Mouse (Mus musculus): ENCODE measurements around the gene Ntm.

Gene Ntm

GRCm38 (mm10) chr9:29472226-29472625 lies 490.7 kb downstream of the Ntm start:
- DNase-seq (ENCODE audit: low spot score): no peak

- DNase-seq (ENCODE audit: low spot score): no peak
Measured at GRCm38 (mm10) chr9:29464756-29465155, 498.2 kb downstream of the Ntm start.

GRCm38 (mm10) chr9:29462970-29463593 lies 499.9 kb downstream of the Ntm start:
- no peak for DNase-seq (ENCODE audit: low spot score)

- DNase-seq (ENCODE audit: low spot score): peak; percentile 13
Measured at GRCm38 (mm10) chr9:29457976-29458572, 504.9 kb downstream of the Ntm start.

GRCm38 (mm10) chr9:29456014-29456413 lies 506.9 kb downstream of the Ntm start:
- DNase-seq (ENCODE audit: low spot score): no peak

GRCm38 (mm10) chr9:29451232-29451631 lies 511.7 kb downstream of the Ntm start:
- no peak for DNase-seq (ENCODE audit: low spot score)

- no peak for DNase-seq (ENCODE audit: low spot score)
Measured at GRCm38 (mm10) chr9:29444001-29444400, 518.9 kb downstream of the Ntm start.

GRCm38 (mm10) chr9:29439401-29439800 lies 523.5 kb downstream of the Ntm start:
- DNase-seq (ENCODE audit: low spot score): no peak

GRCm38 (mm10) chr9:29434611-29435010 lies 528.3 kb downstream of the Ntm start:
- no peak for DNase-seq (ENCODE audit: low spot score)

GRCm38 (mm10) chr9:29433910-29434309 lies 529.0 kb downstream of the Ntm start:
- DNase-seq (ENCODE audit: low spot score): no peak

- DNase-seq (ENCODE audit: low spot score): no peak
Measured at GRCm38 (mm10) chr9:29433156-29433555, 529.8 kb downstream of the Ntm start.

- no peak for DNase-seq (ENCODE audit: low spot score)
Measured at GRCm38 (mm10) chr9:29431590-29431989, 531.4 kb downstream of the Ntm start.

- DNase-seq (ENCODE audit: low spot score): no peak
Measured at GRCm38 (mm10) chr9:29430189-29430588, 532.8 kb downstream of the Ntm start.

GRCm38 (mm10) chr9:29428322-29428721 lies 534.6 kb downstream of the Ntm start:
- DNase-seq (ENCODE audit: low spot score): no peak

GRCm38 (mm10) chr9:29426261-29426660 lies 536.7 kb downstream of the Ntm start:
- no peak for DNase-seq (ENCODE audit: low spot score)

- no peak for DNase-seq (ENCODE audit: low spot score)
Measured at GRCm38 (mm10) chr9:29415578-29415977, 547.4 kb downstream of the Ntm start.

- DNase-seq (ENCODE audit: low spot score): no peak
Measured at GRCm38 (mm10) chr9:29413126-29413525, 549.8 kb downstream of the Ntm start.

- DNase-seq (ENCODE audit: low spot score): peak; percentile 10
Measured at GRCm38 (mm10) chr9:29412181-29412771, 550.7 kb downstream of the Ntm start.

- no peak for DNase-seq (ENCODE audit: low spot score)
Measured at GRCm38 (mm10) chr9:29411408-29412180, 551.3 kb downstream of the Ntm start.

- DNase-seq (ENCODE audit: low spot score): no peak
Measured at GRCm38 (mm10) chr9:29410728-29411407, 552.1 kb downstream of the Ntm start.

- DNase-seq (ENCODE audit: low spot score): no peak
Measured at GRCm38 (mm10) chr9:29410284-29410683, 552.7 kb downstream of the Ntm start.

- peak; percentile 15 for DNase-seq (ENCODE audit: low spot score)
Measured at GRCm38 (mm10) chr9:29409216-29409907, 553.6 kb downstream of the Ntm start.

All from ovary, postnatal 36 days (tissue).